Mouse (Mus musculus) spleen, postnatal 14 days (tissue): Measurements from ENCODE around the gene Cep170.
"Not testable (repeated sequence)": the region's sequence is repeated elsewhere in the genome, so short reads cannot be mapped to it uniquely, and the experiment has no call there.

ENCODE experiments used
- DNase-seq, 2 experiments: peaks; one replicate each; pipeline ENCODE4 v3.0.0; 2021 to 2022; ENCODE audit warnings: low spot score in 2 of 2

The Cep170 gene

GRCm38 (mm10) chr1:176814036-176814420 is at the start of gene Cep170:
Gene Cep170, minus strand, starts transcription at chr1:176814067.
- peak; percentile 81 to 86 for DNase-seq

DNA sequence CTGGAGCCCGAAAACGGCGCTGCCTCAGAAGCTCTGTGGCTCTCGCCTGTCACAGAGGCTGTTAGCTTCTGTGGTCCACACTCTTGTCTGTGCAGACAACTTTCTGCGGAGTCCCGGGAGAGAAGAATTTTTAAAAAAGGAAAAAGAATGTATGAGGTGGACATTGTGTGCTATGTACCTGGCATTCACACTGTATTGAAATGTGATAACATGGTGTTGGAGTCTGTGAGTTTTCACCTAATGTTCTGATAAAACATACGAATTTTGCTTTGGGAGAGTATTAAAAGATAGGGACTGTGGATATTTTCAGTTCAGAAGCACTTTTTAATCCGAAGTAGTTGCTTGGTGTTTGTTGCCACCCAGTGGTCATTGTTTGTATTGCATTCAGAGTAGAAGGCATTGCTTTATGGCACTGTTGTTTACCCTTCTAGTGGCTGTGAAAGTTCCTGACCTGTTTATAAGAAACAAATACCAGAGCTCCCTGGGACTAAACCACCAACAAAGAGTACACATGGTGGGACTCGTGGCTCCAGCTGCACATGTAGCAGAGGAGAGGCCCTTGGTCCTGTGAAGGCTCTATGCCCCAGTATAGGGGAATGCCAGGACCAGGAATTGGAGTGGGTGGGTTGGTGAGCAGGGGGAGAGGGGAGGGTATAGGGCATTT is 48.2 kb upstream of the Cep170 start:
- peak in 1 of 2 experiments; percentile 49 for DNase-seq

- no peak for DNase-seq
Measured at GRCm38 (mm10) chr1:176852813-176853590, 39.1 kb upstream of the Cep170 start.

GRCm38 (mm10) chr1:176851401-176851800 is 37.5 kb upstream of the Cep170 start:
- no peak for DNase-seq

DNA sequence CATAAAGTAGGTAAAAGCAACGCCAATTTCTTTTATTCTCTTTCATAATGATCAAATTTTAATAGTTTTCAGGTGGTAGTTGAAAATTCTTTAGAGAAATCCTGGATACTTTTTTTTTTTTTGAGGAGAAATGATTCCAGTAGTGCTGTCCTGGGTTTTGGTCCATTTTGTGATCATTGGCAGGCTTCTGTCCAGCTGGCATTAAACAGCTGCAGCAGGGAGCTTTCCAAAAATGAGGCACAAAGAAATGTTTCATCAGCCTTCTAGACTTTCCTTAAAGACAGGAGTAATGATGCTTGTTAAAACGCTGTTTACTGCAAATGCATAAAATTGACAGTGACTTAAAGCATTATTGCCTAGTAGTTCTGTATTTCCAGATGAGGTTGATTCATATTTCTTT is 35.5 kb upstream of the Cep170 start:
- DNase-seq, result no peak

- DNase-seq, result no peak
Measured at GRCm38 (mm10) chr1:176848613-176849290, 34.9 kb upstream of the Cep170 start.

DNA sequence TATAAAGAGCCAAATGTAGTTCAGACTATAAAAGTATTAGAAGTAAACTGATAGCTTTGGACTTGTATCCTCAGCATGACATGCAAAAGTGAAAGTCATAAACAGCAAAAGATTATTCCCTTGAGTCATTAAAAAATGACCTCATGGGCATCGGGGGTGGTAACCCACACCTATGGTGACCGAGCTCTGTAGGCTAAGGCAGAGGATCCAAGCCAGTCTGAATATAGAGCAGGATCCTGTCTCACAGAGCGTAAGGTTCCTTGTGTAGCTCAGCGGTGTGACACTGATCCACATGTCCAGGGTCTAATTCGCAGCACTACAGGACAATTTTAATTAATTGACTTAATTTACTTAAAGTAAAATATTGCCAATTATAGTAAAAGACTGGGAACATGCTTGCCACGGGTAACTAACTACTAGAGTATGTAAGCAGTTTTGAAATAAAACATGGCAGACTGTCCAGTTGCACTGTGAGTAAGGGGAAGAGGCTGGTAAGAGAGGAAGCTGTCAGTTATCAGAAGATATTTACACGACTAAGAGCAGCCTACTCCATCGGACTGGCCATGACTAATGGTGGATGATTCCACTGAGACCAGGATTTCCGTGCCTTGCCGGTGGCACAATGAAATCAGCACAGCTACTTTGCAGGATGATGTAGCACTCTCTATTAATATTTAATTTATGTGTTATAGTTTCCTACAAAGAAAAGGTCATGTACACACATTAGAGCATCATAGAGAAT is 33.4 kb upstream of the Cep170 start:
- DNase-seq, result no peak

DNA sequence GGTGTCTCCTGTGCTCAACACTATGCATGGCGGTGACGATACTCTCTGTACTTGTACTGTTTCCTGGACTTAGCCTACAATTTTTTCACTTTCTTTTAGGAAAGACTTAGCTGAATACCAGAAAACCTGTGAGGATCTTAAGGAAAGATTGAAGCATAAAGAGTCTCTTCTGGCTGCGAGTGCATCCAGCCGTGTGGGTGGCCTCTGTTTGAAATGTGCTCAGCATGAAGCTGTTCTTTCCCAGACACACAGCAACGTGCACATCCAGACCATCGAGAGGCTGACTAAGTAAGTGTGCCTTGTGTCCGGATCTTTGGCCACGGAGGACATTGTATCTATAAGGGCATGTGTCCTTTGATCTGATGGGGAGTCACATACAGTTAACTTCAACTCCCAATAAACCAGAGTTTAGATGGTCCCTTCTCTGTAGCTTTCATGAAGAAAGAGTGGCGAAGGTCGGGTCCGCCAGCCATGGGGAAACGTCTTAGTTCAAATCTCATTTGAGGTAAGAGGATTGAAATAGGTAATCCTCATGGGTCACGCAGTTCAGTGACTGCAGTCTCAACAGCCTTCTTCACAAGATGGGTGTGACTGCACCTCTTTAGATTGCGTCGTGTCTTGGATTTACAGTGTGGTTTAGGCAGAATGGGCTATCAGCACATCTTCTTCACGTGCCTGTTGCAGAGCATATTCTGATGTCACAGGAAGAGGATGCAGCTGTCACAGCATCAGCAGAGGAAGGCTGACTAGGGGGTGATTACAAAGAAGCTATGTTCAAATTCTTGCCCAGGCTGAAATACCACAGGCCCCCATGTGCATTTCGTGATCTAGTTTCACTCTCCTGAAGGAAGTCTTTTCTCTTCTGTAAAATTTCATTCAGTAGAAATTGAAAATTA is 31.5 kb upstream of the Cep170 start:
- no peak for DNase-seq

DNA sequence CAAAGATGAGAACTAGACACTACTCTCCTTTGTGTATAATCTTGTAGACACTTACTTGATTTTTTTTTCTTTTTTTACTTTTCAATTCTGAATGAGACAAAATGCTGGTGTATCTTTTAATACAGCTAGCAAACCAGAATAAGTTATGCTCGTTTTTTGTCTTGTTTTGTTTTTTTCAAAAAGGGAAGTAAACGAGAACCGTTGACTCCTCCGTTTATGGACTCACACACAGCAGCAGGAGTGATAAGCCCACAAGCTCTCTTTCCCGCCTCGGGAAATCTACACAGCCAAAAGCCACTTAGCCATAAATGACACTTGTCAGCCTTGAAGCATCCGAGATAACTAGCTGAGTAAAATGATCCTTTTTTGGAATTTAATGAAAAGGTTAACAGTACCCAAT is 22.7 kb upstream of the Cep170 start:
- not testable (repeated sequence) for DNase-seq

- no peak for DNase-seq
Measured at GRCm38 (mm10) chr1:176835501-176836294, 21.8 kb upstream of the Cep170 start.

DNA sequence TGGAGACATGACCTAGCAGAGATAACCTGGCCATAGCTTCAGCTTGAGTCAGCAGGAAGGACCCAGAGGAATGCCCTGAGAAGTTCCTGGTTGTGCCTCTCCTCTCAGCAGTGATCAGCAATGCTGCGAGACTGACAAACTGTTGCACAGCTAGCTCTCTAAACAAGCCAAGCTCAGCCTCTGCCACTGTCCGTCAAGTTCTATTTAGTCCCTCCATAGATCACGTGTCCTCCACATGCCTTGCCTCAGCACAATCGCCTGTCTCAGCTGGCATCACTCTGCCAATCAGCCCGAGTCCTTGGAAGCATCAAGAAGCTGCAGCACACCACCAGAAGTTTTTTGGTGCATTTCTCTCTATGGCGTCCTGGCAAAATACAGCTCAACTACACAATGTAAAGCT is 21.0 kb upstream of the Cep170 start:
- no peak for DNase-seq

GRCm38 (mm10) chr1:176833948-176834347 is 20.1 kb upstream of the Cep170 start:
- DNase-seq, result no peak

GRCm38 (mm10) chr1:176833257-176833656 is 19.4 kb upstream of the Cep170 start:
- no peak for DNase-seq

DNA sequence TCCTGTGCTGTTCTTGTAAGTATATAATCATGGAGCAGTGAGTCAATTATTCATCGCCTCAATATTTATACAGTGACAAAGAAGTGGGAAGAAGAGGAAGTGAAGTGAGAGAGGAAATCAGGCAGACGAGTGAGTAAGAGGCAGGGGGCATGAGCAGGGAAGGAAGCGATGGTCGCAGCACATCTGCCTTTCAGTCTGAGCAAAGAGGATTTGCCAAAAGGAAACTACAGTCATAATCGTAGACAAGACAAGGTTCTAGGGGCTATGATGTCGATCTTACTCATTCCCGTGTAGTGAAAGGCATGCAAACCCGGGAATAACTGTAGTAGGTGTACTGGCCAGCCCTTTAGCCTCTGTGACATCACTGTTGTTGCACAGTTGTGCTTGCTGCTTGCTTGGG is 18.7 kb upstream of the Cep170 start:
- DNase-seq, result no peak

DNA sequence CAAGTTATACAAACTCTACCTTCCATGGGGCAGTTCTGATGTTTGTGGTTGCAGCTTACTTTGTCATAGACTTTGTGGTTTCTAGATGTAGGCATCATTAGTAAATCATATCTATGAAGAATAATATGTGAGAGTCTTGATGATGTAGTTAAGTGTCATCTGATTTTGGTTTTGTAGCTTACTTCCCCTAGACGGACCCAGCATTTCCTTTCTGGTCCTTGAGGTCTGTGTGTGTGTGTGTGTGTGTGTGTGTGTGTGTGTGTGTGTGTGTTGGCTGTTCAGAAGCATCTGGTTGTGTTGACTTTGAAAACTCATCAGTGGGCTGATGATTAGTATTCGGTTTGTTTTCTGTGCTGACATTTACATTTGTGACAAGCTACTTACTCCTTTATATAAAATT is 18.2 kb upstream of the Cep170 start:
- no peak for DNase-seq

DNA sequence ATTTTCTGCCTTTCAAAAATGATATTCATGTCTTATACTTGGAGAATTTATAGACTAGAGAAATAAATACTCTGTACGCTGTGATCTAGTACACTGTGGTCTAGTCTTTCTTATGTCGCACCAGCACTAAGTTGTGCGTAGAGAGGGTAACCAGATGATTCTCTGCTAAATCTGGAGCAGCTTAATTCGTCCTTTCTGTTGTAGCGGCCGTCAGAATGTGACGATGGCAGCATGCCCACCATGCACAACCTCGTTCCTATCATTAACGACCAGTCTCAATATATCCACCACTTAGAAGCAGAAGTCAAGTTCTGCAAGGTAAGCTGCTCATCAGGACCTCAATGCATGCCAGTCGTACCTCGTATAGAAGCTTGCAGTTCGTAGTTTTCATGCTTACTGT is 14.8 kb upstream of the Cep170 start:
- no peak for DNase-seq

DNA sequence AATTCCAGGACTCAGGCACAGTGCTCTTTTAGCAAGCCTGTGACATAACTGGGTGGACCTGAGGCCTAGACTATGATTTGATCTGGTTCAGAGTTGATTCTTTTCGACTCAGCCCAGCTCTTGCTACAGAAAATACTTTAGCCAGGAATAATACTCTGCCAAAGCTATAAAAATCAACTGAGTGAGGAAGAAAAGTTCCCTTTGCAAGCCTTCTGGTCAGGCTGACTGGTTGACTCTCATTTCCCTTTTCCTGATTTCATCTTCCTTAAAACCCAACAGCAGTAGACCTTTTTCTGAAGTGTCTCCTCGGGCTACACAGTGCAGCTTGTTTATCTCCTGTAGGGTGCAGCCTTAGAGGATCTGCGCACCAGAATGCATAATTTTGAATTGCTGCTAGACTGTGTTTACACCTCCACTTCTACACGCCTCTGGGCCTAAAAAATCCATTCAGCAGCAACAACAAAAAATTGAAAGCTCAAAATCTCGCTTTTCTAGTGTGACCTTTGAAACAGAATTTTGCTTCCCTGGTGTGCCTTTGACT is 14.1 kb upstream of the Cep170 start:
- no peak for DNase-seq

GRCm38 (mm10) chr1:176827365-176827764 is 13.5 kb upstream of the Cep170 start:
- DNase-seq, result no peak

DNA sequence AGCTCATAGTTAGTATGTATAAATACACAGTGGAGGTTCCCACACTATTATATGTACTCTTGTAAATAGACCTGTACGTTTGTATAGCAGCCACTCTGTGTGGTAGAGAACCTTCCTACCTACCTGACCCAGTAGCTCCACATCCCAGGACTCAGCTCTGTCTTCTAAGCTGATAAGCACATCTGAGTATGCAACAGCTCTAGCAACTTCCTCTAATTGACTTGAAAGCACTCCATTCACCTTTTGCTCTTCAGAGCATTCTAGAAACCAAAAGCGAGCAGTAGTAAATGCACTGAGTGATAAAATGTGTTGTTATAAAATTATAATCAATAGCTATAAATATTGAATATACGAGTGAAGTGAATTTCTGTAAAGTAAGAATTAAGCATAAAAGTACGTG is 13.1 kb upstream of the Cep170 start:
- no peak for DNase-seq

DNA sequence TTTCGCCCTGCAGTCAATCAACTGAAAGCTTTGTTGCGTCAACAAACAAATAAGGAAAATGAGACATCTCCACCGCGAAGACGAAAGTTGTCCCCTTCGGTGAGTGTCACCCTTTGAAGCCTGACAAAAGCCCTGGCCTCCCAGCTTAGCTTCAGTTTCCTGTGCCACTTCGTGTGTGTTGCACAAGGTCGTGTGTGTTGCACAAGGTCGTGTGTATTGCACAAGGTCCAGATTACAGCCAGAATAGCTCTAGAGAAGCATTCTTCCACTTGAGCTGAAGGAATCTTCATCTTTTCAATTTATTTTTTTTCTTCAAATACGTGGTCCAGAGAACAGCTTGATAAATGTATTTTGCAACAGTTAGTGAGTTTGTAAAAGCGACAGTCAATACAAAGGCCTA is 12.3 kb upstream of the Cep170 start:
- DNase-seq, result no peak
